Mouse (Mus musculus) MEL (cell line): ENCODE measurements around the gene Rab21. TPM values are rescaled to one million over a fixed set of nuclear protein-coding genes. Genes with fewer than 3 reads are reported as not detected.

Experiments used
- DNase-seq: peaks from one replicate; pipeline ENCODE4 v3.0.0; 2011; ENCODE audit warnings: low read depth, low spot score
- H3K27ac ChIP-seq: 2 replicates; pipeline ENCODE4 v1.5.1; 2012; ENCODE audit warnings: low read depth, mild to moderate bottlenecking, control low read depth, low read length, moderate library complexity; ENCODE audit not compliant: control insufficient read depth
- H3K27me3 ChIP-seq, 2 experiments: fragments of 150-350 bp in 1 of 2; sonication (generic) in 1 of 2; 2 replicates each; pipeline ENCODE4 v1.6.1; 2012; ENCODE audit warnings: low read length in 2 of 2, mild to moderate bottlenecking in 2 of 2, improper control_type of control experiment in 1 of 2, moderate library complexity in 1 of 2; ENCODE audit not compliant: insufficient read depth in 2 of 2, control insufficient read depth in 1 of 2
- H3K36me3 ChIP-seq, 2 experiments: 2 replicates each; pipeline ENCODE4 v1.6.1; 2012 to 2014; ENCODE audit warnings: low read length in 2 of 2, improper control_type of control experiment in 1 of 2, inconsistent platforms in 1 of 2, mild to moderate bottlenecking in 1 of 2; ENCODE audit not compliant: insufficient read depth in 2 of 2, control insufficient read depth in 1 of 2
- H3K4me1 ChIP-seq, 2 experiments: fragments of 150-350 bp in 1 of 2; sonication (generic) in 1 of 2; 2 replicates each; pipeline ENCODE4 v1.6.1; 2012; ENCODE audit warnings: low read length in 2 of 2, improper control_type of control experiment in 1 of 2, mild to moderate bottlenecking in 1 of 2; ENCODE audit not compliant: insufficient read depth in 2 of 2, control insufficient read depth in 1 of 2
- H3K4me3 ChIP-seq, 2 experiments: fragments of 150-350 bp in 1 of 2; sonication (generic) in 1 of 2; 2 replicates each; pipeline ENCODE4 v1.5.1; 2012; ENCODE audit warnings: low read depth in 2 of 2, low read length in 2 of 2, mild to moderate bottlenecking in 2 of 2, moderate library complexity in 2 of 2, control low read depth in 1 of 2, improper control_type of control experiment in 1 of 2; ENCODE audit not compliant: control insufficient read depth in 1 of 2, insufficient read depth in 1 of 2
- H3K79me2 ChIP-seq: 2 replicates; pipeline ENCODE4 v1.6.1; 2012; ENCODE audit warnings: mild to moderate bottlenecking, low read length, moderate library complexity; ENCODE audit not compliant: control insufficient read depth, poor library complexity, insufficient read depth
- H3K9ac ChIP-seq: 2 replicates; pipeline ENCODE4 v1.6.1; 2012; ENCODE audit warnings: low read depth, mild to moderate bottlenecking, control low read depth, low read length, moderate library complexity; ENCODE audit not compliant: control insufficient read depth, poor library complexity, severe bottlenecking
- H3K9me3 ChIP-seq: fragments of 150-350 bp; sonication (generic); replicated peaks from 2 replicates; pipeline ENCODE4 v1.6.1; 2012; ENCODE audit warnings: mild to moderate bottlenecking, low read length, improper control_type of control experiment, moderate library complexity; ENCODE audit not compliant: insufficient read depth
- BHLHE40 ChIP-seq: IDR thresholded peaks from 2 replicates; pipeline ENCODE4 v1.6.1; 2012; ENCODE audit warnings: low read depth, mild to moderate bottlenecking, inconsistent platforms, low read length, improper control_type of control experiment, borderline replicate concordance
- E2F4 ChIP-seq: IDR thresholded peaks from 2 replicates; pipeline ENCODE4 v1.6.1; 2011; ENCODE audit warnings: low read depth, low read length, improper control_type of control experiment, borderline replicate concordance
- ELF1 ChIP-seq: IDR thresholded peaks from 2 replicates; pipeline ENCODE4 v1.6.1; 2014; ENCODE audit warnings: low read depth, mild to moderate bottlenecking, inconsistent platforms, low read length, improper control_type of control experiment, moderate library complexity
- GABPA ChIP-seq: IDR thresholded peaks from 2 replicates; pipeline ENCODE4 v1.6.1; 2012; ENCODE audit warnings: low read depth, mild to moderate bottlenecking, inconsistent platforms, low read length, improper control_type of control experiment, moderate library complexity
- HCFC1 ChIP-seq: IDR thresholded peaks from 2 replicates; pipeline ENCODE4 v1.6.1; 2012; ENCODE audit warnings: low read depth, mild to moderate bottlenecking, inconsistent platforms, low read length, improper control_type of control experiment, moderate library complexity
- JUND ChIP-seq: IDR thresholded peaks from 2 replicates; pipeline ENCODE4 v1.6.1; 2011; ENCODE audit warnings: low read depth, mild to moderate bottlenecking, improper control_type of control experiment, low read length
- KAT2A ChIP-seq: conservative IDR thresholded peaks from 2 replicates; pipeline ENCODE4 v1.6.1; 2012; ENCODE audit warnings: low read depth, low read length, improper control_type of control experiment, inconsistent platforms
- MAFK ChIP-seq: IDR thresholded peaks from 2 replicates; pipeline ENCODE4 v1.6.1; 2011; ENCODE audit warnings: low read depth, mild to moderate bottlenecking, low read length, improper control_type of control experiment, borderline replicate concordance
- MAZ ChIP-seq: IDR thresholded peaks from 2 replicates; pipeline ENCODE4 v1.6.1; 2012; ENCODE audit warnings: low read depth, mild to moderate bottlenecking, inconsistent platforms, low read length, improper control_type of control experiment
- MEF2A ChIP-seq: IDR thresholded peaks from 2 replicates; pipeline ENCODE4 v1.6.1; 2014; ENCODE audit warnings: low read depth, mild to moderate bottlenecking, inconsistent platforms, low read length, improper control_type of control experiment; ENCODE audit not compliant: poor library complexity, insufficient replicate concordance, severe bottlenecking; ENCODE audit errors: extremely low read depth
- MYB ChIP-seq: IDR thresholded peaks from 2 replicates; pipeline ENCODE4 v1.6.1; 2011; ENCODE audit warnings: mild to moderate bottlenecking, low read depth, low read length, improper control_type of control experiment
- NELFE ChIP-seq: IDR thresholded peaks from 2 replicates; pipeline ENCODE4 v1.6.1; 2011; ENCODE audit warnings: low read depth, low read length, improper control_type of control experiment
- POLR2AphosphoS2 ChIP-seq: IDR thresholded peaks from 2 replicates; pipeline ENCODE4 v1.6.1; 2011; ENCODE audit warnings: low read length, improper control_type of control experiment
- POLR2AphosphoS5 ChIP-seq: IDR thresholded peaks from 2 replicates; pipeline ENCODE4 v1.6.1; 2012; ENCODE audit warnings: low read depth, borderline replicate concordance, mild to moderate bottlenecking, inconsistent platforms, low read length, moderate library complexity, mixed read lengths
- RAD21 ChIP-seq: IDR thresholded peaks from 2 replicates; pipeline ENCODE4 v1.6.1; 2011; ENCODE audit warnings: mild to moderate bottlenecking, low read depth, low read length, improper control_type of control experiment
- TCF12 ChIP-seq: IDR thresholded peaks from 2 replicates; pipeline ENCODE4 v1.6.1; 2014; ENCODE audit warnings: low read depth, mild to moderate bottlenecking, inconsistent platforms, low read length, improper control_type of control experiment, moderate library complexity
- UBTF ChIP-seq: IDR thresholded peaks from 2 replicates; pipeline ENCODE4 v1.6.1; 2012; ENCODE audit warnings: low read depth, mild to moderate bottlenecking, inconsistent platforms, low read length, improper control_type of control experiment, moderate library complexity, borderline replicate concordance; ENCODE audit not compliant: insufficient read depth
- USF1 ChIP-seq: IDR thresholded peaks from 2 replicates; pipeline ENCODE4 v1.6.1; 2014; ENCODE audit warnings: low read depth, mild to moderate bottlenecking, inconsistent platforms, low read length, improper control_type of control experiment, moderate library complexity
- USF2 ChIP-seq, 2 experiments: IDR thresholded peaks; 2 replicates each; pipeline ENCODE4 v1.6.1; 2011 to 2012; ENCODE audit warnings: improper control_type of control experiment in 2 of 2, low read length in 2 of 2, borderline replicate concordance in 1 of 2, inconsistent platforms in 1 of 2, low read depth in 1 of 2, mild to moderate bottlenecking in 1 of 2; ENCODE audit not compliant: insufficient read depth in 1 of 2
- ZC3H11A ChIP-seq: IDR thresholded peaks from 2 replicates; pipeline ENCODE4 v1.6.1; 2012; ENCODE audit warnings: low read depth, mild to moderate bottlenecking, inconsistent platforms, low read length, improper control_type of control experiment
- ZMIZ1 ChIP-seq: IDR thresholded peaks from 2 replicates; pipeline ENCODE4 v1.6.1; 2012; ENCODE audit warnings: low read depth, mild to moderate bottlenecking, inconsistent platforms, low read length, improper control_type of control experiment, moderate library complexity
- ZNF384 ChIP-seq: IDR thresholded peaks from 2 replicates; pipeline ENCODE4 v1.6.1; 2012; ENCODE audit warnings: low read depth, mild to moderate bottlenecking, inconsistent platforms, low read length, improper control_type of control experiment
- polyA plus RNA-seq, 2 experiments: library from polyadenylated mRNA; stranded (reverse) in 1 of 2; unstranded in 1 of 2; fragments of >175 nt in 1 of 2; fragments of >200 nt in 1 of 2; gene quantifications; 2 replicates each; pipeline versions ENCODE4 v1.2.1 to v1.2.4; 2012; ENCODE audit warnings: low replicate concordance in 2 of 2, low read depth in 1 of 2; ENCODE audit not compliant: insufficient read length in 2 of 2, insufficient read depth in 1 of 2, missing spikeins in 1 of 2
- total RNA-seq: library from RNA; depleted of rRNA; stranded (reverse); fragments of 300-350 nt; gene quantifications from 2 replicates; pipeline ENCODE4 v1.2.3, GENCODE M21; 2012

The Rab21 gene
- total and polyA plus RNA-seq, 3 experiments, result 12.9 to 31.5 (median 20.9) TPM

DNA sequence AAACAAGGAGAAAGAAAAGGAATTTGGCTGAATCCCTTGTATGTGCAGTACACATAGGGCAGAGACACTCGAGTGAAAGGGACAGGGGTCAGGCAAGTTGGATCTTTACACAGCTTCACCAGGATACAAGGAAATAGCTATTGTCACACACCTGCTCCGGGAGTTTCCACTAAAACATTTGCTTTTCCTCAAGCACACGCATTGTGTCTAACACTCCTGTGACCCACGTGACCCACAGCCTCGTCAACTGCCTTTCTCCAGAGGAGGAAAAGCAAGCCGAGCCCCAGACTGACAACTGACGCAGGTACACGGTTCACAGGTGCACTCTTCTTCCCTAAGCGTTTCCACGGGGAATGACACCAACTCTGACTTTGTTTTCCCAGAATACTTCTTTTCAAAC, 31.2 kb downstream of the Rab21 start:
- no peaks in the 10 kb centered on the region for H3K79me2 ChIP-seq
- H3K27me3 ChIP-seq, result no peaks in the 10 kb centered on the region
- no peak overlapping the region for H3K9ac ChIP-seq
- no peak overlapping the region for H3K27ac ChIP-seq
- H3K4me3 ChIP-seq, result no peak overlapping the region
- TF ChIP-seq POLR2AphosphoS5 (no peak), GABPA (no peak), TCF12 (no peak), MYB (no peak), JUND (no peak), ZC3H11A (no peak), USF1 (no peak), ZMIZ1 (no peak), E2F4 (no peak), MAZ (no peak)
- no peaks in the 10 kb centered on the region for H3K36me3 ChIP-seq
- no peaks in the 10 kb centered on the region for H3K9me3 ChIP-seq
- H3K4me1 ChIP-seq, result no peaks in the 10 kb centered on the region
- no peak for DNase-seq

- no peak for DNase-seq
- Histone ChIP-seq H3K9ac (no peak overlapping the region), H3K4me3 (no peak overlapping the region)
- TF ChIP-seq POLR2AphosphoS2 (no peak), HCFC1 (no peak), ZC3H11A (no peak), ZNF384 (no peak), NELFE (no peak), UBTF (no peak), MAFK (no peak), USF1 (no peak), E2F4 (no peak), POLR2AphosphoS5 (no peak), KAT2A (no peak), RAD21 (no peak), BHLHE40 (no peak), MAZ (no peak), MYB (no peak), JUND (no peak), USF2 (IDR thresholded peaks at IDR 0.05; ENCODE audit: borderline replicate concordance in 1 of 2, insufficient read depth in 1 of 2, low read depth in 1 of 2, low read length in 2 of 2) (no peak), ELF1 (no peak), MEF2A (no peak)
- TF ChIP-seq, all 39 proteins: peak for 0
- Histone ChIP-seq H3K79me2 (no peaks in the 10 kb centered on the region), H3K27ac (no peak overlapping the region), H3K4me1 (no peaks in the 10 kb centered on the region), H3K36me3 (no peaks in the 10 kb centered on the region), H3K27me3 (peaks cover 0 to 4% of the 10 kb centered on the region in 2 experiments; a peak in 1 of 4 replicates), H3K9me3 (no peaks in the 10 kb centered on the region)
Observed at GRCm38 (mm10) chr10:115281381-115281780, 34.0 kb downstream of the Rab21 start.
